Mouse (Mus musculus) cerebellum, adult 2 months (tissue): Measurements from ENCODE around the gene Gm11541.

Source experiments
- CTCF ChIP-seq: fragments of 200-500 bp; IDR thresholded peaks from 2 replicates; pipeline ENCODE4 v1.5.1; 2011; ENCODE audit warnings: low read depth, mild to moderate bottlenecking, control low read depth, low read length, moderate library complexity, borderline replicate concordance; ENCODE audit not compliant: insufficient read depth
- POLR2A ChIP-seq: fragments of 200-500 bp; IDR thresholded peaks from 2 replicates; pipeline ENCODE4 v1.6.1; 2011; ENCODE audit warnings: low read length, control low read depth, borderline replicate concordance; ENCODE audit not compliant: insufficient read depth

- TF ChIP-seq POLR2A (no peak), CTCF (no peak)
Measured at GRCm38 (mm10) chr11:94701401-94702215, 2.7 kb downstream of the Gm11541 start.
